ENCODE assay signal across 8 mouse cellular contexts in the genomic region with DNA sequence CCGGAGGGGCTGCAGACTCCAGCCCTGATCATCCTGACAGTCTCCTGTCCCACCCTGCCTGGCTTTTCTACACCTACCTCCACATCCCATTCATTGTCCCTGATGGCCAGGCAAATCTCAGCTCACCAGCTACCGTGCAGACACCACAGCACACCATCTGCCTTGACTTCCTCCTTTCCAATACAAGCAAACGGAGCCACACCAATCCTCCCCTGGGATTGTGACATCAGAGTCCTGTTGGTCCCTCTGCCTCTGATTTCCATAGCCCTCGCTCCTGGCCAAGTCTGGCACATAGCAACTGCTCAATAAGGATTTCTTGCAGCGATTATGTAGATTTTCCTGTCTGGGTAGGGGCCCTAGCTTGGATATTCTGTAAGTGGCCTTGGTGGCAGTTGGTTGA. TPM values are rescaled to one million over a fixed set of nuclear protein-coding genes. Genes with fewer than 3 reads are reported as not detected.
A peak's percentile ranks its signal among the peaks of the same experiment; 100 is the strongest.
DNase-seq lines count a peak whose midpoint lies in the region; ATAC-seq and TF ChIP-seq lines count a peak whose summit lies in the region.

A gene (minus strand): TSS at position 285 of the 400 bp plus-strand sequence.

- H3K9me3 ChIP-seq in forebrain, embryonic 10.5 days = no peaks in the 10 kb centered on the region
- H3K9me3 ChIP-seq in limb, embryonic 15.5 days = no peaks in the 10 kb centered on the region
- no peaks in the 10 kb centered on the region for H3K9me3 ChIP-seq in stomach, embryonic 16.5 days (replicated peaks; ENCODE audit: control insufficient read depth, low read length)

- no peaks in the 10 kb centered on the region for H3K27me3 ChIP-seq in spleen, adult 2 months (ENCODE audit: control insufficient read depth, insufficient read depth, low read length)
- H3K27me3 ChIP-seq in forebrain, embryonic 10.5 days (ENCODE audit: poor library complexity, severe bottlenecking) = peaks cover 31% of the 10 kb centered on the region
- no peaks in the 10 kb centered on the region for H3K27me3 ChIP-seq in limb, embryonic 15.5 days
- H3K27me3 ChIP-seq in stomach, embryonic 16.5 days (ENCODE audit: control insufficient read depth, insufficient read depth, low read length) = no peaks in the 10 kb centered on the region

- H3K9ac ChIP-seq in limb, embryonic 15.5 days = peak within 1 kb of the TSS; percentile 20; the same call in 1 of the 2 replicates
- H3K9ac ChIP-seq in stomach, embryonic 16.5 days (ENCODE audit: low read length) = peak within 1 kb of the TSS; percentile 60

- H3K4me1 ChIP-seq in spleen, adult 2 months (ENCODE audit: control insufficient read depth, insufficient read depth, insufficient read length) = no peaks in the 10 kb centered on the region
- peaks cover 37% of the 10 kb centered on the region for H3K4me1 ChIP-seq in forebrain, embryonic 10.5 days
- peaks cover 41% of the 10 kb centered on the region for H3K4me1 ChIP-seq in limb, embryonic 15.5 days
- peaks cover 30% of the 10 kb centered on the region for H3K4me1 ChIP-seq in stomach, embryonic 16.5 days (ENCODE audit: control insufficient read depth, insufficient read depth, low read length)

- no peak for TF ChIP-seq POLR2A in spleen, adult 2 months (IDR thresholded peaks at IDR 0.05; ENCODE audit: low read depth, low read length)

- no peak within 1 kb of the TSS for H3K27ac ChIP-seq in spleen, adult 2 months (ENCODE audit: insufficient read depth, low read length)
- 0 out of 2 replicates have a peak within 1 kb of the TSS, but pooled peaks have one; percentile 20 for H3K27ac ChIP-seq in forebrain, embryonic 10.5 days
- H3K27ac ChIP-seq in limb, embryonic 15.5 days = peak within 1 kb of the TSS; percentile 84
- H3K27ac ChIP-seq in stomach, embryonic 16.5 days (ENCODE audit: low read length) = peak within 1 kb of the TSS; percentile 90

- ATAC-seq in limb, embryonic 15.5 days (ENCODE audit: insufficient number of reproducible peaks, low FRiP score, low TSS enrichment, low read depth) = no peak
- no peak for ATAC-seq in stomach, embryonic 16.5 days (ENCODE audit: insufficient read depth, low FRiP score)

- no peaks in the 10 kb centered on the region for H3K36me3 ChIP-seq in spleen, adult 2 months (ENCODE audit: control insufficient read depth, insufficient read depth, low read length)
- H3K36me3 ChIP-seq in forebrain, embryonic 10.5 days (replicated peaks) = no peaks in the 10 kb centered on the region
- H3K36me3 ChIP-seq in limb, embryonic 15.5 days = no peaks in the 10 kb centered on the region
- no peaks in the 10 kb centered on the region for H3K36me3 ChIP-seq in stomach, embryonic 16.5 days (ENCODE audit: control insufficient read depth, insufficient read depth, low read length)

- H3K4me3 ChIP-seq in spleen, adult 2 months (ENCODE audit: extremely low read depth, insufficient read depth, insufficient read length) = no peak within 1 kb of the TSS
- H3K4me3 ChIP-seq in forebrain, embryonic 10.5 days = no peak within 1 kb of the TSS
- H3K4me3 ChIP-seq in limb, embryonic 15.5 days = no peak within 1 kb of the TSS
- H3K4me3 ChIP-seq in stomach, embryonic 16.5 days (replicated peaks; ENCODE audit: low read length) = peak within 1 kb of the TSS; percentile 34

- no peak for DNase-seq in spleen, adult 2 months (ENCODE audit: low read depth in 1 of 2, low spot score in 2 of 2)
- no peak for DNase-seq in spleen, postnatal 14 days (ENCODE audit: low spot score in 2 of 2)
- DNase-seq in forebrain, embryonic 10.5 days (ENCODE audit: extremely low spot score, low spot score) = no peak
- no peak for DNase-seq in heart, postnatal 4 days
- no peak for DNase-seq in urinary bladder, postnatal 10 days (ENCODE audit: low spot score)
- no peak for DNase-seq in right cerebral cortex, postnatal 4 days

- TF ChIP-seq CTCF in spleen, adult 2 months (IDR thresholded peaks at IDR 0.05; ENCODE audit: extremely low read depth, insufficient read depth, insufficient read length, insufficient replicate concordance) = no peak

- H3K4me2 ChIP-seq in limb, embryonic 15.5 days = peak within 1 kb of the TSS; percentile 31
- H3K4me2 ChIP-seq in stomach, embryonic 16.5 days (ENCODE audit: low read depth, low read length) = peak within 1 kb of the TSS; percentile 44

- WGBS in spleen, adult 2 months = 36% methylated on average over 5 of the region's 5 CpGs
- WGBS in forebrain, embryonic 10.5 days = 61% methylated on average over 5 of the region's 5 CpGs
- 36% methylated on average over 5 of the region's 5 CpGs for WGBS in limb, embryonic 15.5 days
- 46% methylated on average over 5 of the region's 5 CpGs for WGBS in stomach, embryonic 16.5 days

RNA-seq across cellular contexts. Expression of the gene that starts here (rescaled TPM):
- 27.2 and 36.2 TPM in 2 replicates for polyA plus RNA-seq in spleen, adult 2 months (2012; rRNA removed)
- 119 and 120 TPM in 2 replicates for polyA plus RNA-seq in forebrain, embryonic 10.5 days (2016; fragmentation: Nextera tagmentation; extraction: Ambion mirVana)
- 10 to 100 TPM; 76.9 to 79.3 TPM for total RNA-seq in heart, postnatal 4 days (2021)
- polyA plus RNA-seq in limb, embryonic 15.5 days (2015; fragmentation: Nextera tagmentation; extraction: Ambion mirVana) = 90.6 and 94.2 TPM in 2 replicates
- 107 and 114 TPM in 2 replicates for polyA plus RNA-seq in stomach, embryonic 16.5 days (2015; fragmentation: Nextera tagmentation; extraction: Ambion mirVana)
